Mouse (Mus musculus) right cerebral cortex, postnatal 25 days (tissue): ENCODE results near the gene Pld5.

Experiments used
- DNase-seq: peaks from one replicate; pipeline ENCODE4 v3.0.0; 2022

Pld5 gene

DNA sequence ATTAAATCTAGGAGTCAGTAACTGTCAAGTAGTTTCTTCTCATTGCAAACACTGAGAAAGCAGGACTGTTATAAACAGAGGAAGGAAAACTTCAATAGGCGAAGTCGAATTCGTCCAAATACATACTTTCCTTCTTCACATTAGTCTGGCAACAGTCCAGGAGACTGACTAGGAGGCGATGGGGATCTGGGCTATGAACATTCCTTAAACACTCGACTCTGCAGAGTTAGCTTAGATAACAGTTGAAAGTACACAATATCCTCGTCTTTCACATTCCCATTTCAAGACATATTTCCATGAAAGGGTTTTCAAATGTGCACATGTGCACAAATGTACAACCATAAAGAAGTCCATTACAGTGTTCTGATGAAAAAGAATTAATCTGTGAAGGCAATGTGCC lies 129.8 kb downstream of the Pld5 start:
- no peak for DNase-seq

- no peak for DNase-seq
Observed at GRCm38 (mm10) chr1:176134379-176134778, 140.7 kb downstream of the Pld5 start.

- DNase-seq: no peak
Observed at GRCm38 (mm10) chr1:176125771-176126170, 149.3 kb downstream of the Pld5 start.

- no peak for DNase-seq
Observed at GRCm38 (mm10) chr1:176124441-176124840, 150.7 kb downstream of the Pld5 start.

DNA sequence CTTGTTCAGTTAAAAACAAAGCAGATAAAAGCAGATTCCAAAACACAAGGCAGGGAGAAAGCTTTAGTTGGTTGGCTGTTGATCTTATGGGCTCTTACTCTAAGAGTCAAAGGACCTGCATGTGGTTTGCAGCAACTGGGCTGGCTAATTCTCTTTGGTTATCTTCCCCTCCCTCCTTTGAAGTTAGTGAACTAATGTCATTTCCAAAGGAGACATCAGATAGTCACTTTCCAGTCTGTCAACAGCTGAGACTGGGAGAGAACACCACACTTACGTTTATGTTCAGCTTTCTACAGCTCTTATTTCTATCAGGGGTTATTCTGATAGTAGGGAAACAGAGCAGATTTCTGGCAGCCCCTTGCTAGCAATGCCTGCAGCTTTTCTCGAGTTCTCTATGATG lies 151.3 kb downstream of the Pld5 start:
- no peak for DNase-seq

DNA sequence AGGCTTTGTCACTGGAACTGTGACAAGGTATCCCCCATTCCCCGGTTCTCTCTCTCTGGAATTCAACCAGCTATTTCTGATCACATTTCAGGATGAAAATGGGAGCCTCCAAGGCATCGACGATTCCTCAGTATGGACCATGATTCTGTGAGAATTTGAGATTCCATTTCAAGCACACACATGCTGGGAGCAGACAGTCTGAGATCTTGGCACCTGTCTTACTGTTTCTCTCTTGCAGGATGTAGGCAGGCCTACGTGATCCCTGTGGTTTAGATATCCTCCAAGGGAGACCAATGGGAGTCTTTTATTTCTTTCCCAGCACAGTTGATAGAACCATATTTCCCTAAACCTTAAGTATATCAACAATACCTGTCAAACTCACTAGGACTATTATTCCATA lies 159.5 kb downstream of the Pld5 start:
- DNase-seq: no peak

DNA sequence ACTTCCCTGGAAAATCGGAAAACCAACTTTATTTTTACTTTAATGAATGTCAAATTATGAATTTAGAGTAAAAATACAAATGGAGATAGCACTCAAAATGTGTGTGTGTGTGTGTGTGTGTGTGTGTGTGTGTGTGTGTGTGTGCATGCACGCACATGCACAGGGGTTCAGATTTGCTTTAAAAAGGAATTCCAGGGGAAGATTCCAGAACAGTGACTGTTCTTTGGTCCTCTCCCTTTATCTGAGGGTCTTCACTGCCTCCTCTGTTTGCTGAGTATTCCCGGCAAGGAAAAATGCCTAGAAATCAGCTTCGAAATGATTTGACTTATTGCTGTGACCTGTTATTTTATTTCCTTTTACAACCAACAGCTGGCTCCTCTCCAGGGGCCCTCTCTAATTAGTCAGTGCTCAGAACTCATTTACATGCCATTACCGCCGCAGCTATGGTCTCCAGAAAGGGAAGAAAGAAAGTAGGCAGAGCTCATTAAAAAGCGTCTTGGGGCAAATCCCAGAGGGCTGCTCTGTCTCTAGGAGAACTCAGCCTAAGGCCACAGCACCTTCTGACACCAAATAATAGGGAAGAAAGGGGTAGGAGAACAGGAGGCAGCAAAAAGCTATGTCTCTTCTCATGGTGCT lies 176.3 kb downstream of the Pld5 start:
- DNase-seq: no peak

GRCm38 (mm10) chr1:176092119-176092518 lies 183.0 kb downstream of the Pld5 start:
- DNase-seq: no peak

DNA sequence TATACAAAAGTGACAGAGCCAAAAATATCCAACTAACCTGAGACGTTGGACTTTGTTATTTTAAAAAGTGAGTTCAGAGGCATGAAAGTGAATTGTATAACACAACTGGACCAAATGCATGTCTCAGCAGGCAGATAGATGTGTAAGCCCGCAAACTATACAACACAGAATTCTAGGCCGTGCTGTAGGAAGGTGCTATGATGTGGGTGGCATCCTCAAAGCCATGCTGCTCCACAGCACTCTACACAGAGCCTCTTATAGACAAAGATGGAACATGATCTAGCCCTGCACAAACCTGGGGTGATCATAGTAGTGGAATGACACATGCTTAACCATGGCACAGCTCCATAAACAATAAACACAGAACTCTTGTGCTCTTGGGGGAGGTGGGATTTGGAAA lies 185.7 kb downstream of the Pld5 start:
- no peak for DNase-seq

DNA sequence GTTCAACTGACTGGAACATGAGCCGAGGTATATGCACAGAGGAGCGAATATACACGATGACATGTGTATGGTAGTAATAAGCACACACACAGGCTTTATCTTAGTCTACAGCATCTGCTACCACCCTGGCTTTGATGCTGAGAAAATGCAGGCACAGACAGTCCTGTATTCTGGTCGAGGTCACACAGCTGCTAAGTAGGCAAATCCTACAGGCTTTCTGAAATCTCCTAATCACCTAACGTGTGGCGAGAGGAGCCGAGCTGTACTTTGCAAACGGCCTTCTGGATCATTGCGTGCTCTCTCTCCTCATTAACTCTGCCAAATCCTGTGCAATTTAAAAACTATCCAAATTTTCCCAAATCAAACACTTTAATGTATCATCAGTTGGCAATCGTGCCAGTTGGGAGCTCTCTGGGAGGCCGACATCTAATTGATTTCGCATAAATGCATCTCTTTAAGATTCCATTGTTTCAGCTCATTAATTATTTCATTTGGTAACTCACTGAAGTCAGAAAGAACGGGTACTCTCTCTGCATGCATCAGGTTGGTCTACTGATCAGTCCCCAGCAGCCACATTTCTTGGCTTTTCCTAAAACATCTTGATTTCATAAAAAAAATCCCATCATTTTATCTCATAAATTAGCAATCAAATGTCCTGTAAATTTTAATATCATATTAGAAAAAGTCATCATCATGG lies 189.0 kb downstream of the Pld5 start:
- no peak for DNase-seq

- DNase-seq: no peak
Observed at GRCm38 (mm10) chr1:176082306-176082705, 192.8 kb downstream of the Pld5 start.

DNA sequence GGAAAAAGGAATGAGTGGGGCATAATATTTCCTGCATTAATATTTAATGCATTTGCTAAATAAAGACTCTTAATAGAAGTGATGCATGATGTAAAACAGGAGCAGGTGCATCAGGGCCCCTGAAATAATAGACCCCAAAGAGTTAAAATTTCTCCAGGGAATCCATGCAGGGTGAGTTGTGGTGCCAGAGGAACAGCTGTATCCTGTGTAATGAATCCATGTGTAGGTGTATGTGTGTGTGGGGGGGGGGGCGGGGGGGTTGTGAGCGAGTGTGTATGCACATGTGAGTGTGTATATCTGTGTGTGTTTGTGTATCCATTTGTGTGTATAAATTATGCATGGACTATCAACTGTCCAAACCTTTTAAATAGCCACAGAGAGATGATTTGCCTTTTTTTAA lies 194.1 kb downstream of the Pld5 start:
- no peak for DNase-seq

- no peak for DNase-seq
Observed at GRCm38 (mm10) chr1:176078410-176078809, 196.7 kb downstream of the Pld5 start.

DNA sequence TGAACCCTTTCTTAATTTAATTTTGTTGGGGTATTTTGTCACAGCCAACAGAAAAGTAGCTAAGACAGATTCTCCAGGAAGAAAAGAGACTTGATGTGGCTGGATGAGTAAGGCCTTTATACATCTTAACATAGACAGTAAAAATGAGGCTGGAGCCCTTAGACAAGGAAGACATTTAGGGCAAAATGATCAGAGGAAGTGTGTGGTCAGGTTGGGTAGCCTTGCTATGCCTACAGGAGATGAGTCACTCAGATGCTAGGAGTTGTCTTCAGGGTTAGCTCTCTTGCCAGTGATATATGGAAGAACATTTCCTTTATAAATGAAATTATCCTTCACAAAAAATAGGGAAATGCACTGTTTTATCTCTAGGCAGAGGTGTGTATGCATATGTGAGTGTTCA lies 198.3 kb downstream of the Pld5 start:
- no peak for DNase-seq

- DNase-seq: no peak
Observed at GRCm38 (mm10) chr1:176075810-176076209, 199.3 kb downstream of the Pld5 start.

DNA sequence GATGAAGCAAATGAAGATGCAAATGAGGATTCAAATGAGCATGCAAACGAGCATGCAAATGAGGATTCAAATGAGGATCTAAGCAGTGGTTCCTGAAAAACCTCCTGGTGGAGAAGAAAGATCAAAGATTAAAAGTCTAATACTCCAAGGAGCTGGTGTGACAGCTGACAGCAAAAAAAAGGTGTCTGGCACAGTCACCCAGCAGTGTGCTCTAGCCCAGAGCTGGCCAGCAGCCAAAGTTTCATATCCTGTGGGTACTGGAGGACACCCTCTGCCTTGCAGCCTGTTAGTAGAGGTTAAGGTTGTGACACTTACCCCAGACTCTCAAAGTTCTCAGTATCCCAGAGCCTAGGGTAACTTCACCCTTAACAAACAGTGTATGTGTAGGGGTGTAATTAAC lies 199.7 kb downstream of the Pld5 start:
- no peak for DNase-seq

DNA sequence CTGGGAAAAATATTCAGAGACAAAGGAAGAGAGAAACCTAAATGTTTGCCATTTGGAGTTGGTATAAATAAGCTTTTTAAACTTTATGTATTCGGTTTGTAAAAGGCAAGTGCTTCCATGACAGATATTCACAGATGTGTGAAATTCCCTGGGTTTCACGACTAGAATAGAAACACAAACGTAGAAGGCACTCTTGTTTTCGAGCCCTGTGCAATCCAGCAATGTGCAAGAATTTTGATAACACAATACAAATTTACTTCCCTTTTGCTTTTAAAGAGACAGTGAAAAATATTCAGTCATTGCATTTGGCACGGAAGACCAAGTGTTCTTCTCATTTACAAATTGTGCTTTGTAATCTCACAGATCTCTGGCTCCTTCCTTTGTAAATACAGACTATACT lies 200.6 kb downstream of the Pld5 start:
- no peak for DNase-seq

GRCm38 (mm10) chr1:176065281-176065680 lies 209.8 kb downstream of the Pld5 start:
- DNase-seq: no peak

DNA sequence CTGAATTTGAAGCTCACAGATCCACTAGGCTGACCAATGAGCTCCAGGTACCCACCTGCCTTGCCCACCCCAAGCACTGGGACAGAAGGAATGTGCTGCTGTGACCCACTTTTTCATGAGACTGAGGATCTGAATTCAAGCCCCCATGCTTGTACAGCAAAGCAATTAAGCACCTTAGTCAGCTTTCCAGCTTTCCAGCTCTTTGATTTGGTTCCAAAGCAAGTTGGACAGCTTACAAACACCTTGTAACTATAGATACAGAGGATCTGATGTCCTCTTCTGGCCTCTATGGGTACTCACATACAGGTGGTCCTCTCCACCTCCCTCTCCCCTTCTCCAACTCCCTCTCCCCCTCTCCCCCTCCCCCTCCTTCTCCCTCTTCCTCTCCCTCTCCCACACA lies 210.6 kb downstream of the Pld5 start:
- no peak for DNase-seq

DNA sequence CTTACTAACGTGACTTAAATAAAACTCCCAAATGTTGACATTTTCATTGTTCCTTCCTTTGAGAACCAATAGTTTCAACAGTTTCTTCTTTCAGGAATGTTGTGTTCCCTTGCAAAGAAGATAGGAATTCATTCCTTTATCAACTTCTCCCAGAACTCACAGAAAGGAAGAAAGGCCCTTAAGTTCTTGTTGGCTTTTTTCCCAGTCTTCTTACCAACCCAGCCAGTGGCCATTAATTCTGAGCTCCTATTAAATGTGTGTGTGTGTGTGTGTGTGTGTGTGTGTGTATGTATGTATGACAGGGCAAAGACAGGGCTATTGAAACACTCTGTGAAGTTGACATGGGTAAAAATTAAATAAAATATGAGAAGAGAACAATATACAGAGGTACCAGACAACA lies 221.5 kb downstream of the Pld5 start:
- DNase-seq: no peak

DNA sequence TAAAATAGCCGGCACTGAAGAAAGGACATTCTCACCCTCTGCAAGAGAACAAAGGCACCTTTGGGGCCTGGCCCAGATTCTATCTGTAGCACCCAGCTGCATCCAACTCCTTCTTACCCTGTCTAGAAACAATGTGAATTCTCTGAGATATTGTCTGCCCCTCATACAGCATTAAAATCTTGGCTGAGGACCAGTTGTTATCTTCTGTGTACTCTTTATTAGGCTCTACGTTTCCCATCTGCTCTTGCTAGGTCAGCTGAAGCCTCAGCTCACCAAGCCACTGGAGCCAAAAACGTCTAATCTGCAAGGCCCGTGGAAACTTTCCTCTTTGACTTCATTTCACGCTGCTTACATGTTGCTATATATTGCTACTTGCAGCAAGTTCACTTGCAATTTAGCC lies 228.1 kb downstream of the Pld5 start:
- no peak for DNase-seq

DNA sequence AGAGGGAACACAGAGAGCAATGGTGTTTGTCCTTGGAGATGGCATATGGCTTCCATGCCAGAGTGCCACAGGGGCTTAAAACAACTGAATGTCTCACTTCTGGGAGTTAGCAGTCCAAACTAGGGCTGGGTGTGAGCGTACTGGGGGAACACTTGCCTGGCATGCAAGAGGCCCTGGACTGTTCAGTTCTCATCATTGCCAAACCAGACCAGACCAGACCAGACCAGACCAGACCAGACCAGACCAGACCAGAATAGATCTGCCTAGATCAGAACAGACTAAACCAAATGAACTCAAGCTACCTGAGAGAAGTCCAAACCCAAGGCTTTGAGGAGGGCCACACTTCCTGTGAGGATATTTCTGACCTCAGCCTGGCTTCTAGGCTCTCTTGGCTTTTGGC lies 228.7 kb downstream of the Pld5 start:
- no peak for DNase-seq

GRCm38 (mm10) chr1:176043056-176043455 lies 232.1 kb downstream of the Pld5 start:
- no peak for DNase-seq

DNA sequence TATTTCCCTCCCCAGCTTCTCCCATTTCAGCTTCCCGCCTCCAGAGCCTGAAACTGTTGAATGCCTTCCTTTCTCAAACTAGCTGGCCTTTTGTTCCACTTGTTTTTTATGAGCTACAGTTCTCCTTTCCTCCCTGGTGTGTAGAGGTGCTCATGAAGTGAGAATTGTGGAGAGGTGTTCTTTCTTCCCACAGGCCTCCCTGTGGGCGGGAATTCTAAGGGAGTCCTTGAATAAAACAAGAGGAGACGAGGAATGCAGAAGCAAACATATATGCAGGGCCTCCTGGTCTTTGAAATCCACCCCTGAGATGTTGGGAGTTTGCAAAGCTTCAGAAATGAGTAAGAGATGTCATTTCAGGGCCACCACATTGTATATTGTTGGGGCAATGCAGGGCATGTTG lies 235.2 kb downstream of the Pld5 start:
- no peak for DNase-seq

DNA sequence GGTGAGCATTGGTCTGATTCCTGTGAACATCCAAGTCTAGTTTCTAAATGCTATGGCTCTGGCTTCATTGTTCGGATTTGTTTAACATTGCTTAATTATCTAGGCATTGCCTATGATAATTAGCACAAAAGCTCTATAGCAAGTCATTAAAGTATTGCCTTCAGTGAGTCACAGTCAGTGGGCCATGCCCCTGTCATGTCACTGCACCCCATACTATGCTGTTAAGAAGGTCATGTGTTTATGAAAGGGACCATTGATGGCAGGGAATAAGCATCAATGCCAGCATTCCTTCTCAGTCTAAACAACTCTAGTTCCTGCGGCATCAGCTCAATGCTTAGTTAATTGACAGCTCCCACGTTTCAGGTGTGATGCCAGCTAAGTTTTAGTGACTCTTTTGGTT lies 239.1 kb downstream of the Pld5 start:
- no peak for DNase-seq
